Mouse (Mus musculus): ENCODE measurements around the gene Wnk2. TPM values are rescaled to one million over a fixed set of nuclear protein-coding genes. Genes with fewer than 3 reads are reported as not detected.
"Not testable (repeated sequence)": the region's sequence is repeated elsewhere in the genome, so short reads cannot be mapped to it uniquely, and the experiment has no call there.

The Wnk2 gene
- polyA plus RNA-seq, 1 experiment from 2014 or later = 1.6 TPM

DNA sequence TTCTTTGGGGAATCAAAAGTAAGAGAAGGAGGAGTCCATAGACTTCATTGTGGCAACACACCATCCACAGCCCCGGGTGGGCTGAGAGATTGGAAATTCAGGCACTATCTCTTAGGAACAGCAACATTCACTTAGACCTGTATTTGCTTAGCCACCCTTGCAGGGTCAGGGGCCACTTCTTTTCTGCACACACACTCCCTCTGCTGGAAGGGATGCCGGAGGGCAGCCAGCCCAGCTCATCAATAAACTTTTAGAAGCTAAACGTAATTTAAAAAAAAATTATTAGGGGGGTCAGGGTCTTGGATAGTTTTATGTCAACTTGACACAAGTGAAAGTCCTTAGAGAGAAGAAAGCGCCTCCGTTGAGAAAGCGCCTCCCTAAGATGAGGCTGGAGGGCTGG, 74.5 kb downstream of the Wnk2 start:
- H3K9ac ChIP-seq (ENCODE audit: low read depth, low read length) = no peak overlapping the region
- H3K36me3 ChIP-seq (ENCODE audit: control insufficient read depth, insufficient read depth, low read length) = no peaks in the 10 kb centered on the region
- no peak overlapping the region for H3K4me2 ChIP-seq
- no peak overlapping the region for H3K4me3 ChIP-seq (ENCODE audit: low read depth, low read length)
- H3K27me3 ChIP-seq (ENCODE audit: control insufficient read depth, insufficient read depth, low read length) = peaks cover 3% of the 10 kb centered on the region; the same call in 1 of the 2 replicates
- no peaks in the 10 kb centered on the region for H3K9me3 ChIP-seq (replicated peaks; ENCODE audit: control insufficient read depth, low read length)
- no peaks in the 10 kb centered on the region for H3K4me1 ChIP-seq (ENCODE audit: control insufficient read depth, insufficient read depth, low read length)
- no peak overlapping the region for H3K27ac ChIP-seq (ENCODE audit: low read depth, low read length)
- 77% methylated on average over 6 of the region's 6 CpGs for WGBS (ENCODE audit: insufficient replicate concordance)
- ATAC-seq (replicated peaks; ENCODE audit: insufficient number of reproducible peaks, low FRiP score, low TSS enrichment) = no peak

DNA sequence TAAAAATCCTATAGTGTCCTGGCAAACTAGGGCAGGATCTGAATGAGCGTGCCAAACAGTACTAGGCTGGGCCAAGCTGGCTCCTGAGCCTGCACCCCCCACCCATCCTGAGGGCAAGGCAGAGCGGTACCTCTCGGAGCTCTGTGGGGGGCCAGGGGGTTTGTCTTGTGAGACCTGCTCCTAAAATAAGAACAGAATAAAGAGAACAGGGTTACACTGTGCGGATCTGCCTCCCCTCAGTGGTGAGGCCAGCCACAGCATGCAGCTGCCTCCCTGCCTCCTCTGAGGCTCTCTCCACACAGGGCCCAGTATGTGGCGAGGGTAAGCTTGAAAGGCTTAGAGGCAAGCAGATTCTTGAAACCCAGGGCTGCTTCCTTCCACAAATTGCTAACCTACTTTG, 76.0 kb downstream of the Wnk2 start:
- H3K36me3 ChIP-seq (ENCODE audit: control insufficient read depth, insufficient read depth, low read length) = no peaks in the 10 kb centered on the region
- H3K4me1 ChIP-seq (ENCODE audit: control insufficient read depth, insufficient read depth, low read length) = no peaks in the 10 kb centered on the region
- ATAC-seq (replicated peaks; ENCODE audit: insufficient number of reproducible peaks, low FRiP score, low TSS enrichment) = no peak

GRCm38 (mm10) chr13:49069979-49070378, 77.8 kb downstream of the Wnk2 start:
- H3K27me3 ChIP-seq (ENCODE audit: control insufficient read depth, insufficient read depth, low read length) = no peaks in the 10 kb centered on the region
- no peaks in the 10 kb centered on the region for H3K9me3 ChIP-seq (replicated peaks; ENCODE audit: control insufficient read depth, low read length)
- H3K4me1 ChIP-seq (ENCODE audit: control insufficient read depth, insufficient read depth, low read length) = no peaks in the 10 kb centered on the region
- no peak overlapping the region for H3K4me2 ChIP-seq
- 71% methylated on average over 6 of the region's 6 CpGs for WGBS (ENCODE audit: insufficient replicate concordance)
- no peak for ATAC-seq (replicated peaks; ENCODE audit: insufficient number of reproducible peaks, low FRiP score, low TSS enrichment)
- no peaks in the 10 kb centered on the region for H3K36me3 ChIP-seq (ENCODE audit: control insufficient read depth, insufficient read depth, low read length)
- no peak overlapping the region for H3K4me3 ChIP-seq (ENCODE audit: low read depth, low read length)
- H3K9ac ChIP-seq (ENCODE audit: low read depth, low read length) = no peak overlapping the region
- H3K27ac ChIP-seq (ENCODE audit: low read depth, low read length) = no peak overlapping the region

More for the DNA sequence above, 76.0 kb downstream of the Wnk2 start:
- H3K4me2 ChIP-seq = no peak overlapping the region
- no peak overlapping the region for H3K9ac ChIP-seq (ENCODE audit: low read depth, low read length)
- 80% methylated on average over 5 of the region's 5 CpGs for WGBS (ENCODE audit: insufficient replicate concordance)
- H3K27ac ChIP-seq (ENCODE audit: low read depth, low read length) = no peak overlapping the region
- H3K9me3 ChIP-seq (replicated peaks; ENCODE audit: control insufficient read depth, low read length) = no peaks in the 10 kb centered on the region
- H3K27me3 ChIP-seq (ENCODE audit: control insufficient read depth, insufficient read depth, low read length) = peaks cover 3% of the 10 kb centered on the region; the same call in 1 of the 2 replicates
- no peak overlapping the region for H3K4me3 ChIP-seq (ENCODE audit: low read depth, low read length)

GRCm38 (mm10) chr13:49069393-49069792, 78.4 kb downstream of the Wnk2 start:
- no peaks in the 10 kb centered on the region for H3K36me3 ChIP-seq (ENCODE audit: control insufficient read depth, insufficient read depth, low read length)
- H3K9ac ChIP-seq (ENCODE audit: low read depth, low read length) = no peak overlapping the region
- no peak for ATAC-seq (replicated peaks; ENCODE audit: insufficient number of reproducible peaks, low FRiP score, low TSS enrichment)
- 73% methylated on average over 4 of the region's 4 CpGs for WGBS (ENCODE audit: insufficient replicate concordance)
- H3K4me2 ChIP-seq = no peak overlapping the region
- H3K27ac ChIP-seq (ENCODE audit: low read depth, low read length) = no peak overlapping the region
- H3K27me3 ChIP-seq (ENCODE audit: control insufficient read depth, insufficient read depth, low read length) = no peaks in the 10 kb centered on the region
- no peaks in the 10 kb centered on the region for H3K4me1 ChIP-seq (ENCODE audit: control insufficient read depth, insufficient read depth, low read length)
- H3K4me3 ChIP-seq (ENCODE audit: low read depth, low read length) = no peak overlapping the region
- no peaks in the 10 kb centered on the region for H3K9me3 ChIP-seq (replicated peaks; ENCODE audit: control insufficient read depth, low read length)

GRCm38 (mm10) chr13:49064257-49064656, 83.6 kb downstream of the Wnk2 start:
- Histone ChIP-seq H3K4me1 (ENCODE audit: control insufficient read depth, insufficient read depth, low read length) (no peaks in the 10 kb centered on the region), H3K27ac (ENCODE audit: low read depth, low read length) (no peak overlapping the region), H3K9ac (ENCODE audit: low read depth, low read length) (no peak overlapping the region), H3K4me3 (ENCODE audit: low read depth, low read length) (no peak overlapping the region), H3K27me3 (ENCODE audit: control insufficient read depth, insufficient read depth, low read length) (no peaks in the 10 kb centered on the region; the same call in 1 of the 2 replicates), H3K9me3 (replicated peaks; ENCODE audit: control insufficient read depth, low read length) (no peaks in the 10 kb centered on the region), H3K4me2 (no peak overlapping the region), H3K36me3 (ENCODE audit: control insufficient read depth, insufficient read depth, low read length) (no peaks in the 10 kb centered on the region)
- no peak for ATAC-seq (replicated peaks; ENCODE audit: insufficient number of reproducible peaks, low FRiP score, low TSS enrichment)
- WGBS (ENCODE audit: insufficient replicate concordance) = 63% methylated on average over 5 of the region's 5 CpGs

- Histone ChIP-seq H3K27ac (ENCODE audit: low read depth, low read length) (no peak overlapping the region), H3K27me3 (ENCODE audit: control insufficient read depth, insufficient read depth, low read length) (peaks cover 5% of the 10 kb centered on the region), H3K36me3 (ENCODE audit: control insufficient read depth, insufficient read depth, low read length) (no peaks in the 10 kb centered on the region), H3K4me2 (no peak overlapping the region), H3K9ac (ENCODE audit: low read depth, low read length) (no peak overlapping the region), H3K4me3 (ENCODE audit: low read depth, low read length) (no peak overlapping the region), H3K4me1 (ENCODE audit: control insufficient read depth, insufficient read depth, low read length) (no peaks in the 10 kb centered on the region), H3K9me3 (replicated peaks; ENCODE audit: control insufficient read depth, low read length) (no peaks in the 10 kb centered on the region)
- no peak for ATAC-seq (replicated peaks; ENCODE audit: insufficient number of reproducible peaks, low FRiP score, low TSS enrichment)
- WGBS (ENCODE audit: insufficient replicate concordance) = 74% methylated on average over 7 of the region's 7 CpGs
Measured at GRCm38 (mm10) chr13:49060456-49060855, 87.4 kb downstream of the Wnk2 start.

DNA sequence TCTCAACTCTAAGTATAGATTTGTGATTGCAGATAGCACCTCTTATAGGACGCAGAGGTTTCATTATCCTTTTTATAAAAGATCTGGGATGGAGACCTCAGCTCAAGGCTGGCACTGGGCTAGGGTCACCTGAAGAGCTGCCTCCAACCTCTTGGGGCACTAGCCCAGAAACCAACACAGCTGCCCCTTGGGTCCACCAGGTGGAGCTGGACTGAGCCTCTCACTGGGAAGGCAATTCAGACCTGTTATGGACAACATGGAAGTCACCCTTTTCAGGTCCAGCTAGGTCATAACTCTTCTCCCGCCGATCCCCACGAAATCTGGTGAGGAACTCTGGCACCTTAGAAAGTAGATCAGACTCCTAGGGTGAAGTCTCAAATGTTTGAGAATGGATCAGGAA, 89.3 kb downstream of the Wnk2 start:
- no peak overlapping the region for H3K4me3 ChIP-seq (ENCODE audit: low read depth, low read length)
- ATAC-seq (replicated peaks; ENCODE audit: insufficient number of reproducible peaks, low FRiP score, low TSS enrichment) = no peak
- no peak overlapping the region for H3K4me2 ChIP-seq
- 79% methylated on average over 4 of the region's 4 CpGs for WGBS (ENCODE audit: insufficient replicate concordance)
- no peaks in the 10 kb centered on the region for H3K36me3 ChIP-seq (ENCODE audit: control insufficient read depth, insufficient read depth, low read length)
- H3K9ac ChIP-seq (ENCODE audit: low read depth, low read length) = no peak overlapping the region
- no peak overlapping the region for H3K27ac ChIP-seq (ENCODE audit: low read depth, low read length)
- no peaks in the 10 kb centered on the region for H3K9me3 ChIP-seq (replicated peaks; ENCODE audit: control insufficient read depth, low read length)
- H3K27me3 ChIP-seq (ENCODE audit: control insufficient read depth, insufficient read depth, low read length) = peaks cover 5% of the 10 kb centered on the region
- H3K4me1 ChIP-seq (ENCODE audit: control insufficient read depth, insufficient read depth, low read length) = no peaks in the 10 kb centered on the region

GRCm38 (mm10) chr13:49056304-49056703, 91.5 kb downstream of the Wnk2 start:
- Histone ChIP-seq H3K9me3 (replicated peaks; ENCODE audit: control insufficient read depth, low read length) (no peaks in the 10 kb centered on the region), H3K27me3 (ENCODE audit: control insufficient read depth, insufficient read depth, low read length) (peaks cover 5% of the 10 kb centered on the region), H3K4me2 (no peak overlapping the region), H3K4me1 (ENCODE audit: control insufficient read depth, insufficient read depth, low read length) (no peaks in the 10 kb centered on the region), H3K36me3 (ENCODE audit: control insufficient read depth, insufficient read depth, low read length) (no peaks in the 10 kb centered on the region), H3K4me3 (ENCODE audit: low read depth, low read length) (no peak overlapping the region), H3K9ac (ENCODE audit: low read depth, low read length) (no peak overlapping the region), H3K27ac (ENCODE audit: low read depth, low read length) (no peak overlapping the region)
- WGBS (ENCODE audit: insufficient replicate concordance) = 89% methylated on average over 4 of the region's 4 CpGs
- no peak for ATAC-seq (replicated peaks; ENCODE audit: insufficient number of reproducible peaks, low FRiP score, low TSS enrichment)

DNA sequence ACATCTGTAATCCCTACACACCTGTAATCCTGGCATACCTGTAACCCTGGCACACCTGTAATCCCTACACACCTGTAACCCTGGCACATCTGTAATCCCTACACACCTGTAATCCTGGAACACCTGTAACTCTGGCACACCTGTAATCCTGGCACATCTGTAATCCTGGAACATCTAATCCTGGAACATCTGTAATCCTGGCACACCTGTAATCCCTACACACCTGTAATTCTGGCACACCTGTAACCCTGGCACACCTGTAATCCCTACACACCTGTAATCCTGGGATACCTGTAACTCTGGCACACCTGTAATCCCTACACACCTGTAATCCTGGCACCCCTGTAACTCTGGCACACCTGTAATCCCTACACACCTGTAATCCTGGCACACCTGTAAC, 93.1 kb downstream of the Wnk2 start:
- H3K4me2 ChIP-seq; H3K36me3 ChIP-seq (ENCODE audit: control insufficient read depth, insufficient read depth, low read length); H3K9me3 ChIP-seq (replicated peaks; ENCODE audit: control insufficient read depth, low read length); H3K4me3 ChIP-seq (ENCODE audit: low read depth, low read length); H3K4me1 ChIP-seq (ENCODE audit: control insufficient read depth, insufficient read depth, low read length); H3K27ac ChIP-seq (ENCODE audit: low read depth, low read length); ATAC-seq (replicated peaks; ENCODE audit: insufficient number of reproducible peaks, low FRiP score, low TSS enrichment); H3K9ac ChIP-seq (ENCODE audit: low read depth, low read length); H3K27me3 ChIP-seq (ENCODE audit: control insufficient read depth, insufficient read depth, low read length): not testable (repeated sequence)
